Mouse (Mus musculus) forebrain, postnatal 0 days (tissue): ENCODE measurements around the gene Arrb1. TPM values are rescaled to one million over a fixed set of nuclear protein-coding genes. Genes with fewer than 3 reads are reported as not detected.
A peak's percentile ranks its signal among the peaks of the same experiment; 100 is the strongest.
"Not testable (repeated sequence)": the region's sequence is repeated elsewhere in the genome, so short reads cannot be mapped to it uniquely, and the experiment has no call there.

ENCODE experiments used
- ATAC-seq: fragments of 200-750 bp; cut with Nextera tagmentation; 2 replicates; pipeline ENCODE4 v1.8.0; 2017; ENCODE audit warnings: mild to moderate bottlenecking, moderate library complexity
- DNase-seq: peaks from one replicate; pipeline ENCODE4 v3.0.0-alpha.2; 2015
- H3K27ac ChIP-seq: fragments of 300-500 bp; sonication (generic); 2 replicates; pipeline ENCODE4 v1.5.1; 2014; ENCODE audit warnings: low read depth, mild to moderate bottlenecking, antibody characterized with exemption, low read length, moderate library complexity, mixed read lengths
- H3K27me3 ChIP-seq: fragments of 300-500 bp; sonication (generic); 2 replicates; pipeline ENCODE4 v1.6.1; 2014; ENCODE audit warnings: mild to moderate bottlenecking, low read length, mixed read lengths; ENCODE audit not compliant: insufficient read depth
- H3K36me3 ChIP-seq: fragments of 300-500 bp; sonication (generic); 2 replicates; pipeline ENCODE4 v1.6.1; 2014; ENCODE audit warnings: mild to moderate bottlenecking, moderate library complexity; ENCODE audit not compliant: insufficient read depth
- H3K4me1 ChIP-seq: fragments of 300-500 bp; sonication (generic); 2 replicates; pipeline ENCODE4 v1.6.1; 2014; ENCODE audit warnings: antibody characterized with exemption; ENCODE audit not compliant: insufficient read depth
- H3K4me2 ChIP-seq: fragments of 300-500 bp; sonication (generic); 2 replicates; pipeline ENCODE4 v1.6.1; 2014; ENCODE audit warnings: low read depth, mild to moderate bottlenecking, moderate library complexity
- H3K4me3 ChIP-seq: fragments of 300-500 bp; sonication (generic); 2 replicates; pipeline ENCODE4 v1.5.1; 2014; ENCODE audit warnings: low read depth, low read length, mixed read lengths
- H3K9ac ChIP-seq: fragments of 300-500 bp; sonication (generic); 2 replicates; pipeline ENCODE4 v1.6.1; 2014; ENCODE audit warnings: mild to moderate bottlenecking
- H3K9me3 ChIP-seq: fragments of 300-500 bp; sonication (generic); 2 replicates; pipeline ENCODE4 v1.6.1; 2016; ENCODE audit warnings: low read length
- CTCF ChIP-seq: sonication (generic); IDR thresholded peaks from 2 replicates; pipeline ENCODE4 v1.5.1; 2016; ENCODE audit warnings: antibody characterized with exemption, control low read depth, low read depth
- WGBS: fragments of 180-500 bp; shearing (Covaris S2); extraction: QIAGEN DNeasy Blood & Tissue Kit; methylation state at CpG from one replicate; pipeline ENCODE4 v1.1.7; 2014; 5-methylcytosine and 5-hydroxymethylcytosine counted together
- polyA plus RNA-seq: library from polyadenylated mRNA; unstranded; fragments of >200 nt; fragmentation: Nextera tagmentation; extraction: Ambion mirVana; gene quantifications from 2 replicates; pipeline ENCODE4 v1.2.1, GENCODE M21; 2015
- total RNA-seq: library from RNA; depleted of rRNA; stranded (reverse); fragments of >200 nt; gene quantifications from 2 replicates; pipeline ENCODE4 v1.2.3, GENCODE M21; 2014; rRNA removed

The Arrb1 gene
- total RNA-seq (88.0 and 102 TPM in 2 replicates), polyA plus RNA-seq (10.3 and 13.0 TPM in 2 replicates)

DNA sequence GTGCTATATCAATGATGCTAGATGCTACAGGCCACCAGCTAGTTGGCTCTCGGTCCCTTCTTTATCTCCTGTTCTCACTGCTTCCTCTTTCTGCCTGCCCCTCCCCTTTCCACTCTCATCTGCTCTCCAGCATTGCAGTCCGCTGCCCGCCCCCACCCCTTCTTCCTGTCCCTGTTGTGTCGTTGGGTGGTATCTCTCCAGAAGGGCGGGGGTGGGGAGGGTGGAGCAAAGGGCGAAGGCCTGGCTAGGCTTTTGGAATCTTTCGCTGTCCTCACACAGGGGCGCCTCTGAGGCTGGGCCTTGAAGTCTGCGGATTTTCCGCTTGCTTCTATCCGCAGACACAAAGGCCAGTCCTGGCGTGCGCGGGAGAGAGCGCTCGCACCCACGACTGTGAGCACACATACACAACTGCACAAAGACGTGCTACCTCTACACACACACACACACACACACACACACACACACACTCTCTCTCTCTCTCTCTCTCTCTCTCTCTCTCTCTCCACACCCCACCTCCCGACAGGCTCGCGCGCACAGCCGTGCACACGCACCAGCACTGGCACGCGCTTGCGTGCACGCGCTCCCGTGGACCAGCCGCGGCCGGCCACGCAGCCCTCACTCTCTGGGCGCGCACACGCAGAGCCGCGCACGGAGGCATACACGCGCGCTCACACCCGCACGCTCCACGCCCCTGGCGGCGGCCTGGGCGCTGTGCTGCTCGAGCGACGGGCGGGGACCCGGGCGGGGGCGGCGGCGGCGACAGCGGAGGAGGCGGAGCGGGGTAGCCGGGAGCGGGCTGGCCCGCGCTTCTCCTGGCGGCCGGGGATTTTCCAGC lies at the start of gene Arrb1:
Gene Arrb1, plus strand, starts transcription at position 566 of the 835 bp plus-strand sequence.
- peak; percentile 92 for ATAC-seq

DNA sequence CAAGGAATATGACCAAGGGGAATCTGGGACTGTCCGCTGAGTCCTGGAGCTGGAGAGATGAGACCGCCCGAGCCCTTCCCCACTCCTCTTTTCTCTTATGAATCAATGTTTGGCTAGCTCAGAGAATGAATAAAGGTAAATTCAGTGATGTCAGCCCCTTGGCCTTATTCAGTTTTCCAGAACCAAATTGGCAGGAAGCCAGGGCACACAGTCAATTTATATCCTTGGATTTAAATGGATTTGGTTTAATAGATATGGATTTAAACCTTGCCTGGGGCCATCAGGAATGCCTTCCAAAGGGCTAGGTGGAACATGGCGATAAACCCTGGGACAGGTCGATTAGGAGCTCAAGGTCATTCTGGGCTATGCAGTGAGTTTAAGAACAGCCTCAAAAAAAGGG lies 45.6 kb upstream of the Arrb1 start:
- H3K4me2 ChIP-seq, result no peak overlapping the region
- H3K27me3 ChIP-seq, result no peaks in the 10 kb centered on the region
- H3K4me1 ChIP-seq, result no peaks in the 10 kb centered on the region
- TF ChIP-seq CTCF, result no peak
- ATAC-seq, result no peak
- H3K4me3 ChIP-seq, result no peak overlapping the region
- no peaks in the 10 kb centered on the region for H3K36me3 ChIP-seq
- WGBS, result 61% methylated on average over 5 of the region's 5 CpGs
- H3K27ac ChIP-seq, result no peak overlapping the region
- H3K9ac ChIP-seq, result no peak overlapping the region
- DNase-seq, result no peak
- no peaks in the 10 kb centered on the region for H3K9me3 ChIP-seq

More for the DNA sequence above, at the start of gene Arrb1:
- peak; percentile 96 for DNase-seq
- Histone ChIP-seq H3K4me2 (peak within 1 kb of the TSS; percentile 58), H3K36me3 (no peaks in the 10 kb centered on the region), H3K4me3 (peak within 1 kb of the TSS; percentile 77), H3K27ac (peak within 1 kb of the TSS; percentile 76), H3K27me3 (no peaks in the 10 kb centered on the region), H3K9me3 (no peaks in the 10 kb centered on the region), H3K4me1 (peaks cover 36% of the 10 kb centered on the region), H3K9ac (peak within 1 kb of the TSS; percentile 95)
- TF ChIP-seq CTCF, result peak; percentile 62
- WGBS, result 0% methylated on average over 55 of the region's 68 CpGs

DNA sequence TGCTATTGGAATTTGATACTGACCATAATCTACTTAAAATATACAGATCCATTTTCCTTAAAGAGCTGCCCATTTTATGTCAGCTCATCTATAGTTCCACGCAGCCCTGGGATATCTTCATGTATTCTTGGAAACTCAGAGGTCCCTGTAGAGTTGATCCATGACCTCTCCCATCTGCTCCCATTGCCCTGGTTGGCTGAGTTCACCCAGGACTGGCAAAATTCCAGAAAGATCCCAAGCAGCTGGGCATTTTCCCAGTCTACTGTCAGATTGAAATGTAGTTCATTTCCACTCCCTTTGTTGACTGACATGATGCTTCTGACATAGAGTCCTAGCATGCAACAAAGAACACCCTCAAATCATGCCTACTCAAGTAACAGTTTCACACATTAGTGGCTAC lies 36.1 kb upstream of the Arrb1 start:
- Histone ChIP-seq H3K4me2 (no peak overlapping the region), H3K4me1 (no peaks in the 10 kb centered on the region), H3K27ac (no peak overlapping the region), H3K9me3 (no peaks in the 10 kb centered on the region), H3K4me3 (no peak overlapping the region), H3K36me3 (no peaks in the 10 kb centered on the region), H3K27me3 (no peaks in the 10 kb centered on the region), H3K9ac (no peak overlapping the region)
- WGBS, result 55% methylated on average over 1 of the region's 1 CpGs
- ATAC-seq, result no peak
- no peak for DNase-seq
- no peak for TF ChIP-seq CTCF

DNA sequence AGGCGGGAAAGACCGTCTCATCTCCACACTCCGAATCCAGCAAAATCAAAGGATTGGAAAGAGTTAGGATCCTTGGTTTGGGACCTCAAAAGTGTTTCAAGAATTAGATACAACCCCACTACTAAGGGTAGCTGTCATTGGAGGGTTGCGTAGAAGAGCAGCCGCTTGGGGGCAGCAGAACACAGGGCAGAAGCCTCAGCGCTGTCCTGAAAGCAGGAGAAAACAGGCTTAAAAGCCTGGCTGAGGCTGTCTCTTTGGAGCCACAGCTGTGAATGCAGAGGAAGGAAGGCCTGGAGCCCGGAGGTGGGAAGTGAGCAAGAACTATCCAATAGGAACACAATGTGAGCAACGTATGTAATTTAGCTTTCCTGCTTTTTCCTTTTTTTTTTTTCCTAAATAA lies 35.1 kb upstream of the Arrb1 start:
- Histone ChIP-seq H3K9me3 (no peaks in the 10 kb centered on the region), H3K4me1 (no peaks in the 10 kb centered on the region), H3K27ac (no peak overlapping the region), H3K4me3 (no peak overlapping the region), H3K4me2 (no peak overlapping the region), H3K36me3 (no peaks in the 10 kb centered on the region), H3K27me3 (no peaks in the 10 kb centered on the region), H3K9ac (no peak overlapping the region)
- DNase-seq (peak; percentile 88), ATAC-seq (peak; percentile 96)
- TF ChIP-seq CTCF, result peak; percentile 95
- 3% methylated on average over 8 of the region's 8 CpGs for WGBS

DNA sequence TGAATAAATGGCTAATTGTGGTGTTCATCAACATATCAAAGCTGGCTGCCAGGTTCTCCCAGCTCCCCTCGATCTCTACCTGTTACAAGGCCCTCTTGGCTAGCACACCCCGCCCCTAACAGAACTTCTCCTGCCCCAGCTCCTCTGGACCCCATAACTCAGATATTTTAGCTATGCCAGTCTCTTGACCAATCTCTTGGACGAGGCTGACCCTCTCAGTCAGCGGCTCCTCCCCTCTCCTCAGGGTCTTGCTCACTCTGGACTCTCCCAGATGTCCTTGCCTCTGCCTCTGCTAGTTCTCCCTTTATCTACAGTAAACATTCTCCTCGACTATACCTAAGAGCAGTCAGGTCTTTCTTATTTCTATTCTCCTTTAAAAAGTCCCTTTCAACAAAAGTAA lies 34.6 kb upstream of the Arrb1 start:
- no peaks in the 10 kb centered on the region for H3K9me3 ChIP-seq
- TF ChIP-seq CTCF, result no peak
- WGBS, result 43% methylated on average over 5 of the region's 5 CpGs
- no peak overlapping the region for H3K27ac ChIP-seq
- H3K9ac ChIP-seq, result no peak overlapping the region
- H3K36me3 ChIP-seq, result no peaks in the 10 kb centered on the region
- H3K4me1 ChIP-seq, result no peaks in the 10 kb centered on the region
- ATAC-seq (no peak), DNase-seq (no peak)
- H3K4me3 ChIP-seq, result no peak overlapping the region
- H3K4me2 ChIP-seq, result no peak overlapping the region
- no peaks in the 10 kb centered on the region for H3K27me3 ChIP-seq

DNA sequence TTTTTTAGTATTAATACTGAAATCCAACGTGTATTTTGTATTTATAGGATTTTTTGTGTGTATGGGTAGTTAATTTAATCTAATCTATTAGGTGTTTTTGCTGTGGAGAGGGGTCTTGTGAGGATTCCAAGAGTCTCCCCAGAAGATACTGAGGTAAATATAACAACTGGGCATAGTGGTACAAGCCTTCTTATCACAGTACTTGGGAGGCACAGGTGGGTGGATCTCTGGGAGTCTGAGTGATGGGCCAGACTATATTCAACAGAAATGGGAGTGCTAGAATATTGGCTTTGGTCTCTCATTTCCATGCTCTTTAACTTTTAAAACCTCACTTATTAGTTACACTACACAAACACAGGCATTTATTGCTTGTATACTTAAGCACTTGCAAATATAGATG lies 34.1 kb upstream of the Arrb1 start:
- no peak overlapping the region for H3K9ac ChIP-seq
- H3K4me2 ChIP-seq, result no peak overlapping the region
- H3K9me3 ChIP-seq, result no peaks in the 10 kb centered on the region
- H3K4me3 ChIP-seq, result no peak overlapping the region
- H3K4me1 ChIP-seq, result no peaks in the 10 kb centered on the region
- no peaks in the 10 kb centered on the region for H3K36me3 ChIP-seq
- H3K27ac ChIP-seq, result no peak overlapping the region
- WGBS, result 50% methylated on average over 1 of the region's 1 CpGs
- TF ChIP-seq CTCF, result no peak
- H3K27me3 ChIP-seq, result no peaks in the 10 kb centered on the region
- DNase-seq, result no peak
- no peak for ATAC-seq

DNA sequence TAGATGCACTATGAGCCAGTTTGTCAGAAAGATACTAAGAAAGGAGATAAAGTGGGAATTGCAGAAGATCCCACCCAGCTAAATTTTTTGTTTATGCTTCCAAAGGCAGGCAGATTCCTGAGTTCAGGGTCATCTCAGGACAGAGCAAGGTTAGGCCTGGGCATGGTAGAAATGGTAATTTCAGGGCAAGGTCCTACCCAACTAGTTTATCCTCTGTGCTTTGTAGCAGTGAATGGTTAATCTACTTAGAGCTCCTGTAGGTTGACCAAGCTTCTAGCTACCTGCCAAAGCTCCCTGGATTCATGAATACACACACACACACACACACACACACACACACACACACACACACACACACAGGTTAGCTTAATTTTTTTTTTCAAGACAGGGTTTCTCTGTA lies 30.7 kb upstream of the Arrb1 start:
- Histone ChIP-seq H3K4me2 (no peak overlapping the region), H3K27ac (no peak overlapping the region), H3K4me1 (no peaks in the 10 kb centered on the region), H3K36me3 (no peaks in the 10 kb centered on the region), H3K27me3 (no peaks in the 10 kb centered on the region), H3K9ac (no peak overlapping the region), H3K4me3 (no peak overlapping the region), H3K9me3 (no peaks in the 10 kb centered on the region)
- ATAC-seq (no peak), DNase-seq (no peak)
- TF ChIP-seq CTCF, result no peak

DNA sequence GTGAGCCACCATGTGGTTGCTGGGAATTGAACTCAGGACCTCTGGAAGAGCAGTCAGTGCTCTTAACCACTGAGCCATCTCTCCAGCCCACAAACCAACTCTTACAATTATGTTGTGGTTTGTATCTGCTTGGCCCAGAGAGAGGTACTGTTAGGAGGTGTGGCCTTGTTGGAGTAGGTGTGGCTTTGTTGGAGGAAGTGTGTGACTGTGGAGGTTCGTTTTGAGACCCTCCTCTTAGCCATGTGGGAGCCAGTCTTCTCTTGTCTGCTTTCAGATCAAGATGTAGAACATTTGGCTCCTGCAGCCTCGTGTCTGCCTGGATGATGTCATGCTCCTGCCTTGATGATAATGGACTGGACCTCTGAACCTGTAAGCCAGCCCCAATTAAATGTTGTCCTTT lies 27.1 kb upstream of the Arrb1 start:
- 29% methylated on average over 2 of the region's 2 CpGs for WGBS
- H3K4me2 ChIP-seq, H3K9me3 ChIP-seq, H3K36me3 ChIP-seq, H3K9ac ChIP-seq, ATAC-seq, H3K4me3 ChIP-seq, H3K27me3 ChIP-seq, H3K27ac ChIP-seq, DNase-seq, H3K4me1 ChIP-seq: not testable (repeated sequence)
